Mouse (Mus musculus) MEL-GATA-1-ER (cell line): ENCODE data around the gene Zfp423.

Experiments
- DNase-seq: peaks from one replicate; pipeline ENCODE4 v3.0.0-alpha.2; 2012; ENCODE audit warnings: low read depth; ENCODE audit errors: extremely low read depth

Zfp423 gene

GRCm38 (mm10) chr8:87810771-87811170 lies 148.6 kb downstream of the Zfp423 start:
- no peak for DNase-seq

GRCm38 (mm10) chr8:87804327-87804900 lies 155.0 kb downstream of the Zfp423 start:
- no peak for DNase-seq

DNA sequence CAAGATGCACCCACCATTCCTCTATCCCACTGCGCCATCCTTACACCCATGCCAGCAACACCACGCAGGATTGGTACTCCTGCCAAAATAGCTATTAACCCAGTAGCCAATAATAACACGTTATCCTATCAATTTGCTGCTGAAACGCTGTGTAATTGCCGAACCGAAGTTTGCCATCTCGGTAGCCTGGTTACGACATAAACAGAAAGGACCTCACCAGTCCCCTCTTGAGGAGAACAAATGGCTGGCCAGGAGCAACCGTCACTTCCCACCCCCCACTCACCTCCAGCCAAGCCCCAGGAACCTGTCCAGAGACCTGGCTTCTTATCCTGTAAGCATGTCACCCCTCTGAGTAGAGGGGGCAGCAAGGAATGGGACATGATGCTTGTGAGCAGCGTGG lies 156.0 kb downstream of the Zfp423 start:
- no peak for DNase-seq

DNA sequence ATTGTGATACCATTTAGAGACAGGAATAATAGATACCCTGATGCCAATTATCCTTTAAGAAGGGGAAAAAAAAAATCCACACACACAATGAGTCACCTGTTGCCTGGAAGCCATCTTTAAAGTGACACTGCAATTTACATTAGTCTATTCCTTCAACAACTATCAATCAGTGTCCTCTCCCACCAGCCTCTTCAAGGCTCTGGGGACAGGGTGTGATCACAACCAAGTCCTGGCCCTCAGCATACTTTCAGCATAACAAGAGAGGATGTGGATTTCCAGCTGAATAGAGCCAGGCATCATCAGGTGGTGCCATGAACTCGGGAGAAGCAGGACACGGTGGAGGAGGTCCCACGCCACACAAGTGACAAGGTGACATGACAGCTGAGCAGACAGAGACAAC lies 156.8 kb downstream of the Zfp423 start:
- no peak for DNase-seq

DNA sequence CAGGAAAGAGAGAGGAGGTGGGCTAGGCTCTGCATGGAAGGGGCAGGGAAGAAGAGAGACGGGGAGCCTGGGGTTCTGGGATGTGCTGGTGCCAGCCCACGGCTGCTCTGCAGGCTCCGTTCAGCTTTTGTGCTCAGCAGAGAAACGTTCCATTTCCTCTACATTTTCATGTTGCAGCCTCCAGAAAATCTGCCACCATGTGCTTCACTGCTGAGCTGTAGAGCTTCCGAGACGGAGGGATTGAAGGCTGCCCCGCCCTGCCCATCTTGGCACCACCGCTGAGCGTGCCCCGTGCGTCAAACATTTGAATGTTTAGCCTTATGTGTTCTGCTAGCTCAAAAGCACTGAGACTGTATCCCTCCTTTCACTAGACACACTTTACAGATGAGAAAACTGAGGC lies 159.3 kb downstream of the Zfp423 start:
- no peak for DNase-seq

- no peak for DNase-seq
These were observed 163.2 kb downstream of the Zfp423 start for GRCm38 (mm10) chr8:87796234-87796633.

- DNase-seq, result no peak
These were observed 164.8 kb downstream of the Zfp423 start for GRCm38 (mm10) chr8:87794639-87795038.

DNA sequence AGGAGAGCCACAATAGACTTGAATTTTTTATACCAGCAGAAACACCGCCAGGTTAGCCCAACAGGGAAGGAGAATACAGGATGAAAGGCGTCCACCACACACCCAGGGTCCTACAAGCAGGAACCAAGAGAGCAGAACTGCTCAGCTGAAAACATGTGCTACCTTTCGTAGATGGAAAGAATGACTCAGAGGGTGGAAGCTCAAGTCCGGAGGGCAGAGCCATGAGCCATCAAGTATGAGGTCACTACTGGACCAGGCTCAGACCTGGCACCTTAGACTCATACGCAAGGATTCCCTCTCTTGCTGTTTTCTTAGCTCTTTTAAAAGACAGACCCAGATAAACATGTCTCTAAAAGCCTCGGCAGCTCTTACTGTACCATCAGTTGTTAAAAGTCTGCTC lies 168.3 kb downstream of the Zfp423 start:
- DNase-seq, result no peak

GRCm38 (mm10) chr8:87784641-87785439 lies 174.6 kb downstream of the Zfp423 start:
- no peak for DNase-seq

DNA sequence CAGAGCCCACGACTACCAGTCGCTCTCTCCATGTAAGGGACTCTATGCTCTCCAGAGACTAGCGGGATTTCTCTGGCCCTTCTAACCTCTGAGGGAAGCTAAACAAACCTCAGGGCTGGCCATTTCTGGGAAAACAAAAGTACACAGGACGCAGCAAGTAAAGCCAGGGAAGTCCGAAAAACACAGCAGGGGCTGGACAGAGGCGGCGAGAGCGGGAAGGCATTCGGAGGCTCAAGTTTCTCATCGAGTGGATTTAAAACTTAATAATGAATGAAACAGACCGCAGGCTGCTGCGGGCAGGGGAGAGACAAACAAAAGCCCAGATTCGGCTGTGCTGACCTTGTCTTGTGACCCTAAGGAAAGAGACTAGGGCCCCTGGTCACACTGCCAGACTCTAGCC lies 175.2 kb downstream of the Zfp423 start:
- DNase-seq, result no peak

DNA sequence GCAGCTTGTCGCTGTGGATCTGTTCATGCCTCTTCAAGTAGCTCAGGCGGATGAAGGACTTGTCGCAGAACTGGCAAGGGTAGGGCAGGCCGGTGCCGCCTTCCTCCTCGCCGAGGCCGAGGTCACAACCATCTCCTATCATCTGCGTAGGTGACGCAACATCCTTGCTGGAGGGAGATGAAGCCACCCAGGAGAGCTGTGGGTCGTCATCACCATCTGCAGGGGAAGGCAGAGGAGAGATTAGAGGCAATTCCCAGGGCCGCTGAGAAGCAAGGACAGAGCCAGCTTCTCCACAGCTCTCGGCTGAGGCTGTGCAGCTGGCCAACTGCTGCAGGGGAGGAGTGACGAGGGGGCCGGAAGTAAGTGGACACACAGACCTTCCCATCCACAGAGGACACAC lies 176.2 kb downstream of the Zfp423 start:
- no peak for DNase-seq

- DNase-seq, result no peak
These were observed 181.8 kb downstream of the Zfp423 start for GRCm38 (mm10) chr8:87777586-87777985.

- no peak for DNase-seq
These were observed 183.5 kb downstream of the Zfp423 start for GRCm38 (mm10) chr8:87775889-87776288.

- no peak for DNase-seq
These were observed 184.4 kb downstream of the Zfp423 start for GRCm38 (mm10) chr8:87774966-87775365.

DNA sequence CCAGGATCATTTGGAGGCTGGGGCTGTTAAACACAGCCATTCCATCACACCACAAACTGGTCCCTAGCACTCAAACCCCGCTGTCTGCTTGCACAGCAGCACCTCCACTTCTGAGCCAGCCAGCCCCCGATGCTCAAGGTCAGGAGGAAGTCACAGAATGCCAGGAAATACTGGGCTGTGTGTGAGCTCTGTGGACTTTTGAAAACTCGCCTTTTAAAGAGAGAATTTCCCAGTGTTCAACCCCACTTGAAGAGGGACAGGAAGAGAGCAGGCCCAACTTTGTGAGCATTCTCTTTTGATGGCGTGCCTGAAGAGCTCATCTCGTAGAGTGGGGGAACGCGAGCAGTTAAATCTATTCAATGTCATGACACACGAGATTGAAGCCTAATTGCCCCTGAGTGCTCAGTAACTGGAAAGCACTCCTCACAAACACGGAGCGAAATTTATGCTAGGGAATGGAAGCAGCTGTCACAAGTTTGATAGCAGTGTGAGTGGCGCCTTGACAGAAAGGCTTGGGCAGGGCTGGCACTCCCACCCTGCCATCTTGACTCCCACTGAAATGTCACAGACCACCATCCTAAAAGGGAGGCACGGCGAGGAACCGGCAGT lies 186.4 kb downstream of the Zfp423 start:
- no peak for DNase-seq

DNA sequence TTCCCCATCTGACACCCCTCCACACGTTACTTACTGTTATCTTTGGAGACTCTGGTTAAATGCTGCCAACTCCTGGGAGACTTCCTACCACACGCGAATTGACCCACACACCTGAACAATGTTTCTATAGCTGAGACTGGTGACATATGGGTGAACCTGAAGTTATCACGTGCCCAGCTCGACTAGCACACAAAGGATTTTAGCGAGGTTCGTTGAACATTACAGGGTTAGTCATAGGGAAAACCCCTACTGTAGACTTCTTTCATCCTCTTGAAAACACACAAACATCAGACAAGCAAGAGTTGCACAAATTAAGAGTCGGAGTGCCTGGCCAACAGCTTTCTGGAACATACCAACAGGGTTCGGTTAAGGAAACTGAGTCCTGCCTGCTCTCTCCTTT lies 191.5 kb downstream of the Zfp423 start:
- DNase-seq, result no peak

- DNase-seq, result no peak
These were observed 194.1 kb downstream of the Zfp423 start for GRCm38 (mm10) chr8:87765276-87765675.

- no peak for DNase-seq
These were observed 200.6 kb downstream of the Zfp423 start for GRCm38 (mm10) chr8:87758750-87759149.

DNA sequence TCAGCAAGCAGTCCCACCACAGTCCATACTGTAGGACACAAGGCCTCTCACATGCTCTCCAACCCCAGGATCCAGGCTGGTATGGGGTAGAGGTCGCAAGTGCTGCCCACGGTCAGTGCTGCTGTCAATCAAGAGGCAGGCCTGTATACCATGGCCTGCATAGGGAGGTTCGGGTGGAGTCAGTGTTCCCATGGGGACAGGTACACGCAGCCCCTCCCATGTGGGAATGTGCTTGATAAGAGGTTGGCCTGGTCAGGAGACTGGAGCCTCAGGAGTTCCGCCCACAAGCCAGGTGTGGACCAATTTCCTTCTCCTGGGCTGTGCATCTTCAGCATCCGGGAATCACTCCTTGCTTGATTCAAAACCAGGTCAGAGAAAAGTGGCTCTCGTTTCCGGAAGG lies 204.5 kb downstream of the Zfp423 start:
- DNase-seq, result no peak

- DNase-seq, result no peak
These were observed 205.8 kb downstream of the Zfp423 start for GRCm38 (mm10) chr8:87753636-87754035.

GRCm38 (mm10) chr8:87753148-87753547 lies 206.2 kb downstream of the Zfp423 start:
- DNase-seq, result no peak

- DNase-seq, result no peak
These were observed 206.7 kb downstream of the Zfp423 start for GRCm38 (mm10) chr8:87752710-87753109.

DNA sequence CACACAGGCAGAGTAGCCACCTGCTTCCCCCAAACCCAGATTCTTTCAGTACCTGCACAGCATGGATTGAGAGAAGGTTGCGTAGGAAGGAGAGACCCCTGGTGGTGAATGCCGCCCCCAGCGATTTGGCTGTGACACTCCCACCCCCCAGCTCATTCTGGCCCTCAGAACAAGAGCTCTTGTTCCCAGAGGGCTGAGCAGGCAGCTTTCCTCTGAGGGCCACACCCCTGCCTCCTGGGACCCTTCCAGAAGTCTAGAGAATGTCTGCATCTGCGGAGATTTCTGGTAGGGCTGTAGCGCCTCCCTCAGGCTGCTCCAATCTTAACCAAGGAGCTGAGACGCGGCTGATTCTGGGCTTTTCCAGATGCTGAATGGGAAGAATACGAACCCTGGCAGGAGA lies 211.8 kb downstream of the Zfp423 start:
- no peak for DNase-seq
